Mouse (Mus musculus) C3H10T1/2 (cell line): ENCODE results near the gene Pyy. TPM values are rescaled to one million over a fixed set of nuclear protein-coding genes. Genes with fewer than 3 reads are reported as not detected.

ENCODE experiments used
- polyA plus RNA-seq, 2 experiments: library from polyadenylated mRNA; unstranded; fragments of >200 nt; fragmentation: generic; extraction: Trizol; gene quantifications; one replicate each; pipeline ENCODE4 v1.2.1; 2012; ENCODE audit warnings: missing spikeins in 2 of 2

Pyy gene
- polyA plus RNA-seq, result not detected

DNA sequence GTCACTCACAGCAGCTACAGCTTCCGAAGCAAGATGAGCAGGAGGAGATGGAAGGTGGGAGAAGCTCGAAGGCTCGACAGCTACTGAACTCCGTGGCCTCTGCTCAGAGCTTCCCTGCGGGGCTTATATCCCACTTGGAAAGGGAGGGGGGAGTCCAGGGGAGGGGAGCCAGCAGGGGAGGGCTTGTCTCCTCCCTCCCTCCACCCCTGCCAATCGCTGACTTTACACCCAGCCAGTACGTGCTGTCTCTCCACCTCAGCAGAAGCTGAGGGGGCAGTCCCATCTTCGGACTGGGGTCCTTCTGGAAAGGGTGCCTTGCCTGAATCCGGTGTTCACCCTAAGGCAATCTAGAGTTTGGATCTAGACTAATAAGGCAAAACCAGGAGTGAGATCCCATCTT, at the start of gene Pyy:
Gene Pyy (minus strand): TSS at position 101 of the 400 bp plus-strand sequence.

DNA sequence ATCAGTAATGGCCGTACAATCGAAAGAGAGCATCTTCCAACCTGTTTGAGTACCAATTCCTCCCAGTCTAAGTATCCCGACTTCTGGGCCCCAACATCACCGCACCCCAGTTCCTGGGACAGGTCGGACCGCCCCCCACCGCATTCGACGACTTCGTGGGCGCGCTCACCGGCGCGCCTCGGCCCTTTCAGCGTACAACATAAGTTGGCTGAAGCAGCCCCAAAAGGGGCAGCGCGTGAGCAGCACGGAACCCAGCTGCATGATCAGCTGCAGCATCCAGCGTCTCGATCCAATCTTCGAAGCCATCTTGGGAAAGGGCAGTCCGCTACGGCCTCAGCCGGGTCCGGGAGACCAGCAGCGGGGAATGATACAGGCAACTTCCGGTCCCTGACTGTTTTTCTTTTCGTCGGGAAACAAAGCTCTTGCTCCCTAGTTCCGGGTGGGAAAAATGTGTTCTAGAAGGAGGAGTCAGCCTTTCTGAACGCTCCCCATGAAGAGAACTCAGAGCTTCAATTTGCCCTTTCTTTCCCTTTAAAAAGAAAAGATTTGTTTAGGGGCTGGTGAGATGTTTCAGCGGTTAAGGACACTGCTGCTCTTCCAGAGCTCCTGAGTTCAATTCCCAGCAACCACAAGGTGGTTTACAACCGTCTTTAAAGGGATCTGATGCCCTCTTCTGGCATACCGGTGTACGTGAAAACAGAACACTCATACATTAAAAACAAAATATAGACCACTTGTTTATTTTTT, 48.6 kb upstream of the Pyy start, which contains the start of gene Tmem101:
Gene Tmem101 (minus strand): TSS at position 366 of the 747 bp plus-strand sequence.

DNA sequence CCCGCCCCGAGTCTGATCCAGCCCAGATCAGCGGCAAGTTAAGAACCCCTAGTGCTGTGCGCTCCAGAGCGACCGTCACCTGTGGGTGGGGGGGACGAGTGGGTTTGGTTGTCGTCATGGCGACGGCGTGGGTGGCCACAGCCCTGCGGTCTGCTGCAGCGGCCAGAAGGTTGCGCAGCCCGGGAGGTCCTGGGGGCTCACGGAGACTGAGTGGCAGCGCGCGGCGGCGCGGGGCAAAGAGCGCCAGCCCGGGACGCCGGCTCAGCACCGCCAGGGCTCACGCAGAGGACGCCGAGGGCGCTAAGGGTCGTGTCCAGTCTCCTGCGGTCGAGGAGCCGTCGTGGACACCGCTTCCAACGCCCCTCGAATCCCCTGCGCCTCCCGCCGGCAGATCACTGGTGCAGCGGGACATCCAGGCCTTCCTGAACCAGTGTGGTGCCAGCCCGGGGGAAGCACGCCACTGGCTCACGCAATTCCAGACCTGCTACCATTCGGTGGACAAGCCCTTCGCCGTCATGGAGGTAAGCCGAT, 37.9 kb upstream of the Pyy start, which contains the start of gene Nags:
Gene Nags (plus strand): TSS at position 43 of the 531 bp plus-strand sequence.

DNA sequence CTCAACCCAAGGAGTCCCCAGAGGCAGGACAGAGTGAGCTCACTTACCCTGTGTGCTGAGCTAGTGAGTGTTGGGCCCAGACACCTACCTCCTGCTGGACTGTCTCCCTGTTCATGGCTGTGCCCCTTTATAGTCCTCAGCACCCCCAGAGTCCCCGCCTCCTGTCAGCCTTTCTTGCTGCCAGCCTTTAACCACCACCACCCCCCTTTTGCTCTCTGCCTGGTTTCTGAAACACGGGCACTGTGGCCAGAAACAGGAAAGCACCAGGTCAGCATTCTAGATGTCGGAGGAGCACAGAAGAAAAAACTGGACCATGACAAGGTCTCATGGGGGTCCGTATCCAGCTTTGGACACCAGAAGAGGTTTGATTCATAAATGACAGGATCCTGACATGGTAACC, 6.4 kb downstream of the Pyy start, which contains the start of gene Ppy:
Gene Ppy (minus strand): TSS at position 101 of the 400 bp plus-strand sequence.

DNA sequence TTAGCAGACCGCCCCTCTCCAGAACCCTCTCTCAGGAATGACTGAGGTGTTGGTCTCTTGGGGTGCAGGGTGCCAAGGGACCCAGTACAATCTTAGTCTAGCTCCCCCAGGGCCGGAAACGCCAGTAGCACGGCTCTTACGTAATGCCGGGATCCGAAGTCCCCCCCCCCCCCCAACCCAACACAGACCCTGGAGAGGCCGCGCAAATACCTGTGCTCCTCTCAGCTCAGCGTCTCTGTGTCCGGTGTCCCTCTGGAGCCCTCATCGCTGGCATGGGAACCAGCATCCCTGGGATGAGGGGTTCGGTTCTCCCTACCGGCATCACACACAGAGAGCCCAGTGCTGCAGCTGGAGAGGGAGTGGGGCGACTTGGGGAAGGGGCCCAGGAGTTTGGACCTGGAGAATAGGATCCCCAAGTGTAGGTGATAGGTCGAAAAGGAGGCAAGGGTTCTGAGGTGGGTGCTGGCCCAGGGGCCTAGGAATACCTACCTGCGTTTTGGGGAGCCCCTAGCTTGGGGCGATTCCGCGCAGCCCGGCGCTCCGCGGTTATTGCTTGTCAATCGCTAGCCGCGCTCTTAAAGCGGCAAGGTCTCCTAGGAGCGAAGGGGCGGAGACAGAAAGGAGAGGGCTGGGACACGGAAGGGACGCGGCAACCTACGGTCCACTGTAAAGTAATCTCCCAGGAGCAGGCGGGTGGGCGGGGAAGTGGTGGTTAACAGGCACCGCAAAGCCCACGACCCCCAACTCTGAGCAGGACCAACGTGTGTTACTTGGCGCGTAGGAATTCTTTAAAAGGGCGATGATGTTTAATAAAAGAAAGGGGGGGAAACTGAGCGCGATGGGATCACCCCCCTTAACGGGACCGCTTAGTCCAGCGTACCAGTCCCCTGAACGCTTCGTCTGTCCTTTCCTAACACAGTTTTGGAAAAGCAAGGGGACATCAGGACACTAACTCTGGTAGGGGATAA, 19.4 kb downstream of the Pyy start, which contains the start of gene Mpp2:
Gene Mpp2 (minus strand): TSS at position 585 of the 968 bp plus-strand sequence.

Other genes starting within 250 kb of the Pyy start
- under 1 TPM in 1 of 2 experiments, not detected in 1; 0.98 TPM for gene Meox1, start 213.5 kb downstream of the Pyy start, polyA plus RNA-seq
- not detected for gene Sost, start 140.8 kb downstream of the Pyy start, polyA plus RNA-seq
- gene Cfap97d1, start 123.6 kb downstream of the Pyy start, polyA plus RNA-seq, result not detected
- 10 to 100 TPM in 1 of 2 experiments, 1 to 10 TPM in 1; 6.4 to 11.8 TPM for gene Dusp3, start 120.8 kb downstream of the Pyy start, polyA plus RNA-seq
- gene Mpp3, start 79.4 kb downstream of the Pyy start, polyA plus RNA-seq, result under 1 TPM; 0.02 to 0.05 TPM
- gene Cd300lg, start 66.3 kb downstream of the Pyy start, polyA plus RNA-seq, result under 1 TPM in 1 of 2 experiments, not detected in 1; 0.02 TPM
- gene Mpp2, start 19.3 kb downstream of the Pyy start, polyA plus RNA-seq, result 10 to 100 TPM in 1 of 2 experiments, 1 to 10 TPM in 1; 3.8 to 15.4 TPM
- not detected for gene Ppy, start 6.5 kb downstream of the Pyy start, polyA plus RNA-seq
- not detected for gene Nags, start 37.7 kb upstream of the Pyy start, polyA plus RNA-seq
- 10 to 100 TPM; 24.0 to 44.0 TPM for gene Tmem101, start 48.6 kb upstream of the Pyy start, polyA plus RNA-seq
- 10 to 100 TPM; 17.9 to 37.4 TPM for gene Lsm12, start 77.5 kb upstream of the Pyy start, polyA plus RNA-seq
- 100 to 1,000 TPM in 1 of 2 experiments, 10 to 100 TPM in 1; 80.3 to 103 TPM for gene G6pc3, start 81.8 kb upstream of the Pyy start, polyA plus RNA-seq
- 100 to 1,000 TPM; 104 to 125 TPM for gene Hdac5, start 122.3 kb upstream of the Pyy start, polyA plus RNA-seq
- gene BC030867, start 141.1 kb upstream of the Pyy start, polyA plus RNA-seq, result 10 to 100 TPM in 1 of 2 experiments, 1 to 10 TPM in 1; 9.6 to 23.1 TPM
- under 1 TPM in 1 of 2 experiments, not detected in 1; 0.02 TPM for gene Asb16, start 160.9 kb upstream of the Pyy start, polyA plus RNA-seq
- gene Tmub2, start 177.1 kb upstream of the Pyy start, polyA plus RNA-seq, result 10 to 100 TPM; 21.1 to 73.1 TPM
- 10 to 100 TPM; 20.5 to 42.9 TPM for gene Atxn7l3, start 188.8 kb upstream of the Pyy start, polyA plus RNA-seq
- gene Ubtf, start 211.9 kb upstream of the Pyy start, polyA plus RNA-seq, result 10 to 100 TPM; 31.9 to 89.4 TPM